Mouse (Mus musculus): ENCODE results near the gene Epha6. TPM values are rescaled to one million over a fixed set of nuclear protein-coding genes. Genes with fewer than 3 reads are reported as not detected.
"Not testable (repeated sequence)": the region's sequence is repeated elsewhere in the genome, so short reads cannot be mapped to it uniquely, and the experiment has no call there.

Epha6 gene
- total RNA-seq, 2 experiments from 2014 or later, result not detected

- no peak for DNase-seq
These were observed 725.3 kb downstream of the Epha6 start for GRCm38 (mm10) chr16:59880073-59880472.

- no peak for DNase-seq
These were observed 733.5 kb downstream of the Epha6 start for GRCm38 (mm10) chr16:59871792-59872191.

- no peak for DNase-seq
These were observed 751.1 kb downstream of the Epha6 start for GRCm38 (mm10) chr16:59854160-59854717.

DNA sequence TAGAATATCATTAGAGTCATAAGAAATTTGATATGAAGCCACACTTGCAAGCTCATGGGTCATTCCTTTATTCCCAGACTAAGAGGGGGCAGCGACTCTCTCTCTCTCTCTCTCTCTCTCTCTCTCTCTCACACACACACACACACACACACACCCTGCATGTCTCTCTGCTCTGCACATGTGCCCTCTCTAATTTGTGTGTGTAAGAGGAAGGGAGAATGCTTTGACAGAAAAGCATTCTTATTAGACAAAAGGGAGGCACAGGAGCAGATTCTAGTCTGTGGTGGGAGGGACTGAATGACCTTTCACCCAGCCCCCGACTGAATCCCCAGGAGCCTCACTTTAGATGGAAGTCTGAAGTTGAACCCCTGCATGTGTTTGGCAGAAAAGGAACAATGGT, 752.6 kb downstream of the Epha6 start:
- DNase-seq, result no peak

- peak; percentile 38 for DNase-seq
These were observed 758.8 kb downstream of the Epha6 start for GRCm38 (mm10) chr16:59846574-59846973.

GRCm38 (mm10) chr16:59836778-59837177, 768.6 kb downstream of the Epha6 start:
- DNase-seq, result no peak

DNA sequence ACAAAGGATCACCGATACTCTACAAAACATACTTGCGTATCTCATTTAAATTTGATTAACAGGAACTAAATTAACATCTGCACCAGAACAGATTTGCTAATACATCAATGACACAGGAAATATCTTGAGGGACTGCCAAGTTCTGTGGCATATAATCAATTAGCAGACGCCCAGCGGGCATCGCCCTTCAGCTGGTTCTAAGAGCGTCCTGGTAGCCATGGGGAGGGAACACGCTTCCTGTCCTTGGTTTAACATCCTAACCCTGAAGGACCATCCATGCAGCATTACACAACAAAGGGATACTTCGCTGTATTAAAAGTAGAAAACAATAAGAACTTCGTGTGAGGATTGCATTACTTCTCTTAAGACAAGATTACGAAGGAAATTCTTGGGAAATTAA, 769.0 kb downstream of the Epha6 start:
- no peak for DNase-seq

- no peak for DNase-seq
These were observed 772.9 kb downstream of the Epha6 start for GRCm38 (mm10) chr16:59832468-59832867.

DNA sequence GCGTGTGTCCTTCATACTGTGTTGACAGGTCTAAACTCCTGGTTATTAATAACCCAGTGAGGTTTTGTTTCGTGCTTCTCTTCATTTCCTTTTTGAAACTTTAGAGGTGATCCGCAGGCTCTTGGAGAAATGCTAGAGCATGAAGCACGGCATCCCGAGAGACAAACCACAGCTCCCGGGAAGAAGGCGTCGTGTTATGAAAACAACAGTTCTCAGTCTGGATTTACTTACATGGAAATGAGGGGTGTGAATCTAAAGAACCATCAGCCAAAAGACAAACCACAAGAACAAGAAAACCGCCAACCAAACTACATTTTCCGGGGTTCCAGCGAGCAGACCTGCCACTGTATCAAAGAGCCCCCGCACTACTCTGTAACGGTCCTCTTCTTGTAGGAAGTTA, 775.7 kb downstream of the Epha6 start:
- DNase-seq, result no peak

DNA sequence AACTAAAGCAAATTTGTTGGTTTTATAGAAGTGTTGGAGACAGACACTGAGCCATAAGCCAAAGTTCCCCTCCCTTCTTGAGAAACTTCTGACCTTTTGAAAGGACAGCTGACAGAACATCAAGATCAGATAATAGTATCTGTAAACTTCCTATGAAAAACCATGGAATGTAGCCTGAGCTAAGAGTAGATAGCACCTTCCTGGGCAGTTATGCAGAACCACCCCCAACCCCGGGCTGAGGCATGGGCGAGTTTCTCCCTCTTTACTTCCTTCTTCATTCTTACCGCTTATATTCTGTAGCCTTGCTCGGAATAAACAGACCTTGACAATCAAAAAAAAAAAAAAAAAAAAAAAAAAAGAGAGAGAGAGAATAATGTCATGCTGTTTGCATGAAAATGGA, 805.5 kb downstream of the Epha6 start:
- not testable (repeated sequence) for DNase-seq

- peak; percentile 17 for DNase-seq
These were observed 833.0 kb downstream of the Epha6 start for GRCm38 (mm10) chr16:59772297-59772696.

GRCm38 (mm10) chr16:59770421-59770820, 834.9 kb downstream of the Epha6 start:
- DNase-seq, result no peak

GRCm38 (mm10) chr16:59769936-59770335, 835.4 kb downstream of the Epha6 start:
- DNase-seq, result no peak

GRCm38 (mm10) chr16:59760875-59761274, 844.5 kb downstream of the Epha6 start:
- no peak for DNase-seq

DNA sequence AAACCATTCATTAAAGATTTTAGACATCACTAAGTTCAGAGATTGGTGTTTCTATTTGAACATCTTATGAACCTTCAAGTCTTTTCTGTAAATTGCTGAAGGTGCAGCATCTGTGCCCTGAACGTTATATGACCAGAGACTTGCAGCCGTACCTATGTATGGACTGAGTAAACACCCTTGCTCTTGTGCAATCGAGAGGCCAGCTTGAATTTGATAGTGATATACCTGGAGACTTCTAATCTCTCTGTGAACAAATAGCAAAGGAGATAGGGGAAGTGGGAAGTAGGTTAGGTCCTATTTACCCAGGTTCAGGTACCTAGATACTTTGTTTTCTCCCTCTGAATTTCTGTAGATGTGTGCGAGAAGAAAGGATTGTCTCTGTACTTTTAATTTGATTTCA, 854.4 kb downstream of the Epha6 start:
- no peak for DNase-seq

DNA sequence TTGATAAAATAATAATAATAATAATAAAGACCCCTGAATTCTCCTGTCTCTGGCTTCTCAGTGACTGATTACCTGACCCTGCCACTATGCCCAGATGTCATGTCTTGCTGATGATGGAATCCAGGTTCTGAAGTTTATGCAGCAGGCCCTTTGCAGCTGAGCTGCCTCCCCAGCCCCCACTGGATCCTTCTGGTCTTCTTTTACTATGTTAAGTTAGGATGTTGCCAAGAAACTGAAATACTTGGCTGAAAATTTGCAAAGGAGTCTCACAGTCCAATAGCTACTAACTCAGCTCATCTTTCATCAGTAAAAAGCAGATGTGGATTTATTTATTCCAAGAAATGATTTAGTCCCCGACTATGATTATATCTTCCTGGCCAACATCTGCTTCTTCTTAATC, 861.7 kb downstream of the Epha6 start:
- DNase-seq, result no peak

GRCm38 (mm10) chr16:59715524-59715923, 889.8 kb downstream of the Epha6 start:
- no peak for DNase-seq

DNA sequence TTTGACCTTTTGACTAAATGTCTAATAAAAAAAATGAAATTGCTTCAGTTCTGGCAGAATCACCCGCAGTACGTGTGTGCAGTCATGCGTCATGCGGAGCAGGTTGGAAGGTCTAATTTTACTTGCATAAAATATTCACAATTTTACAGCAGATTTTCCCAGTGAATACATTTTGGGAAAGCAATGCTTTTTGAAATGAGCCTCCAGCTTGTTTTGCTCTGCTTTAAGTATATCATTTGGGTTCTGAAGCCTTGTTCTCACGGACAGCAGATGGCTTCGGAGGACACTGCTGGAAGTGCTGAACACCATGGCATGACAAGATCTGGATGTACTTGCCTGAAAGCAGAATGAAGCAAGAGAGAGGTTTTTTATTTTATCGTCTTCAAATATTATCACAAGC, 912.1 kb downstream of the Epha6 start:
- no peak for DNase-seq

- no peak for DNase-seq
These were observed 916.2 kb downstream of the Epha6 start for GRCm38 (mm10) chr16:59689120-59689519.

DNA sequence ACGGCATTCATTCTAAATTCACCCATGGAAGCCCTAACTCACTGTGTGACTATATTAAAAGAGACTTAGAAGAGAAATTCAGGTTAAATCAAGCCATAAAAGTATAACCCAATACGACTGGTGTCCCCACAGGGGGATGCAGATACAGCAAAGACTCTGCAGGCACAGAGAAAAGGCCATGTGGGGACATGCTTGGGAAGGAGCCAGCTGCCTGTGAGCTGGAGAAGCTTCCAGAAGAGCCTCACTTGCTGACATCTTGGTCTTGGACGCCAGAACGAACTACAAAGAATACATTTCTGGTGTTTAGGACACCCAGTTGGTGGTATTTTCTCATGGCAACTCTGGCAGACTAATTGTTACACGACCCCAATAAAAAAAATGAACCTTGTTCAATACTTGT, 920.2 kb downstream of the Epha6 start:
- DNase-seq, result no peak

DNA sequence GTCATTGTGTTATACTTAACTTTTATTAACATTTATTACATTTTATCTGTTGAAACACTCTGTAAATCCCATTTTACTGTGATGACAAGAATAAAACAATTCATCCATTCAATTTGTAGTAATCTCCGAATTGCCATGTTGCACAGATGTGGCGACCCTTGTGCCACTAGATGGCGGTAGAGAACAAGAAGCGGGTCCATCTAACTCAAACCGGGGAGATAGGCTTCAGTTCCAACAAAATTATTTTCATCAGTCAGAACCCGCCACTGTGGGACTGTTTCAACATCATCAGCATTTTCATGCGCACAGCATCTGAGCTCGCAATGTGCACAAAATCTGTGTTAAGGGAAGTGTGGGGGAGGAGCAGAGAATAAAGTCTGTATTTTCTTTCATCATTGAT, 921.9 kb downstream of the Epha6 start:
- DNase-seq, result peak; percentile 74

DNA sequence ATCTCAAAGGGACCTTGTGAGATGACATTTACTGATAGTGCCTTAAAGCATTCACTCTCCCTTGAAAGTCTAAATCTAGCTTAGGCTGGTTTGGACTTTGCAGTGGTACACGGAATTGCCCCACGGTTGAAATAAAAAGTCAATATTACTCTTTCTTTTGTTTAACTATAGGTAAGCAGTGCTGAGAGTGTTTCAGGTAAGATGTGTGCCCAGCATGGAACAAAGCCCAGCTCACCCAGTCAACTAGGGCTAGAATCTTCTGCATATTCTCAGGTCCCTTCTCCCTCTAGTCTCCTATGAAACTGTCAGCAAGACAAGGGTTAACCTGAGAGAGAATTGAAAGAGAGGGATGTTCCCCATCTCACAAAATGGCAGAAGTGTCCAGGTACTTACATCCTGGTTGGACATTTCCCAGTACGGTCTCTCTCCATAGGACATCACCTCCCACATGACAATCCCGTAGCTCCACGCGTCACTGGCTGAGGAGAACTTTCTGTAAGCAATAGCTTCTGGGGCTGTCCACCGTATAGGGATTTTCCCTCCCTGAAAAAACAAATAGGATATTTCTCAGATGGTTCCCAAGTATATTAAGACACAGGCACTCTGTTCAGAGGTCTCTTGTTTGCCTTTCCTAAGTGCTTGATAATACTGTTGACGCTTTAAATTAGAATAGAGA, 923.0 kb downstream of the Epha6 start:
- no peak for DNase-seq

- no peak for DNase-seq
These were observed 938.4 kb downstream of the Epha6 start for GRCm38 (mm10) chr16:59666938-59667337.

- no peak for DNase-seq
These were observed 961.6 kb downstream of the Epha6 start for GRCm38 (mm10) chr16:59643766-59644165.

DNA sequence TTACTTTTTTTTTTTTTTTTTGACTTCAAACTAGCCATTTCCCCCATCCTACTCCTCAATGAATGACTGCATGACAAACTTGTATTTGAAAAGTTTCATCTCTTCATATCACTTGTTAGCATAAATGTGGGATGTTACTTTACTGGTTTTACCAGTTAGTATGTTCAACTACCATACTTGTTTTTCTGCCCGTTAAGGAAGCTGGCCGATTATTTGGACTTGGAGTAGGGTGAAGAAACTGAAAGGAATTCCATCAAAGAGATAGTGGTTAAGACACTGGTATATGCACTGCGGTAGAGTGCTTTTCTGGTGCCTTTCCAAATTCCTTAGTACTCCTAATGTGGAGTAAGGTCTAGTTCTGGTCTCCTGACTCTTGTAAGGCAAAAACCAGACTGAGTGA, 965.3 kb downstream of the Epha6 start:
- no peak for DNase-seq
